Mouse (Mus musculus) midbrain, postnatal 0 days (tissue): ENCODE measurements around the gene Kiss1r. TPM values are rescaled to one million over a fixed set of nuclear protein-coding genes. Genes with fewer than 3 reads are reported as not detected.
A peak's percentile ranks its signal among the peaks of the same experiment; 100 is the strongest.

Experiments
- ATAC-seq: fragments of 200-750 bp; cut with Nextera tagmentation; 2 replicates; pipeline ENCODE4 v1.8.0; 2017; ENCODE audit warnings: moderate number of reproducible peaks, mild to moderate bottlenecking, moderate TSS enrichment, moderate library complexity; ENCODE audit not compliant: low FRiP score
- DNase-seq: peaks from one replicate; pipeline ENCODE4 v3.0.0-alpha.2; 2015; ENCODE audit warnings: low spot score
- H3K27ac ChIP-seq: fragments of 300-500 bp; sonication (generic); 2 replicates; pipeline ENCODE4 v1.5.1; 2014; ENCODE audit warnings: low read depth, mild to moderate bottlenecking, low read length, mixed read lengths
- H3K27me3 ChIP-seq: fragments of 300-500 bp; sonication (generic); 2 replicates; pipeline ENCODE4 v1.6.1; 2014; ENCODE audit warnings: low read length, control low read depth, mixed read lengths; ENCODE audit not compliant: insufficient read depth
- H3K36me3 ChIP-seq: fragments of 300-500 bp; sonication (generic); 2 replicates; pipeline ENCODE4 v1.6.1; 2014; ENCODE audit warnings: low read length, control low read depth, mixed read lengths; ENCODE audit not compliant: insufficient read depth
- H3K4me1 ChIP-seq: fragments of 300-500 bp; sonication (generic); 2 replicates; pipeline ENCODE4 v1.6.1; 2014; ENCODE audit warnings: mild to moderate bottlenecking, control low read depth, antibody characterized with exemption, low read length, mixed read lengths; ENCODE audit not compliant: insufficient read depth
- H3K4me2 ChIP-seq: fragments of 300-500 bp; sonication (generic); 2 replicates; pipeline ENCODE4 v1.6.1; 2014; ENCODE audit warnings: low read depth, mild to moderate bottlenecking, low read length, mixed read lengths; ENCODE audit not compliant: poor library complexity, severe bottlenecking
- H3K4me3 ChIP-seq: fragments of 300-500 bp; sonication (generic); 2 replicates; pipeline ENCODE4 v1.5.1; 2014; ENCODE audit warnings: low read depth, mild to moderate bottlenecking, low read length, moderate library complexity
- H3K9ac ChIP-seq: fragments of 300-500 bp; sonication (generic); replicated peaks from 2 replicates; pipeline ENCODE4 v1.6.1; 2014; ENCODE audit warnings: mild to moderate bottlenecking, low read length, moderate library complexity, mixed read lengths; ENCODE audit not compliant: poor library complexity, severe bottlenecking
- H3K9me3 ChIP-seq: fragments of 300-500 bp; sonication (generic); 2 replicates; pipeline ENCODE4 v1.6.1; 2016; ENCODE audit warnings: low read length, control low read depth
- CTCF ChIP-seq: IDR thresholded peaks from 2 replicates; pipeline ENCODE4 v1.5.1; 2016; ENCODE audit warnings: antibody characterized with exemption, mild to moderate bottlenecking
- WGBS: fragments of 180-500 bp; shearing (Covaris S2); extraction: QIAGEN DNeasy Blood & Tissue Kit; methylation state at CpG from one replicate; pipeline ENCODE4 v1.1.7; 2014; 5-methylcytosine and 5-hydroxymethylcytosine counted together
- polyA plus RNA-seq: library from polyadenylated mRNA; unstranded; fragments of >200 nt; fragmentation: Nextera tagmentation; extraction: Ambion mirVana; gene quantifications from 2 replicates; pipeline ENCODE4 v1.2.1, GENCODE M21; 2015
- total RNA-seq: library from RNA; depleted of rRNA; stranded (reverse); fragments of >200 nt; gene quantifications from 2 replicates; pipeline ENCODE4 v1.2.3, GENCODE M21; 2014

The Kiss1r gene
- total and polyA plus RNA-seq, 2 experiments from 2014 or later, result 4.4 to 9.6 TPM

GRCm38 (mm10) chr10:79936284-79936910, 19.6 kb downstream of the Kiss1r start:
- DNase-seq (no peak), ATAC-seq (no peak)
- Histone ChIP-seq H3K36me3 (peaks cover 18% of the 10 kb centered on the region; the same call in 1 of the 2 replicates), H3K9me3 (no peaks in the 10 kb centered on the region), H3K4me1 (no peaks in the 10 kb centered on the region), H3K4me3 (no peak overlapping the region), H3K27me3 (no peaks in the 10 kb centered on the region), H3K4me2 (no peak overlapping the region), H3K27ac (no peak overlapping the region), H3K9ac (no peak overlapping the region)
- 70% methylated on average over 10 of the region's 10 CpGs for WGBS
- TF ChIP-seq CTCF, result no peak

GRCm38 (mm10) chr10:79936911-79937441, 20.2 kb downstream of the Kiss1r start:
- Histone ChIP-seq H3K9me3 (no peaks in the 10 kb centered on the region), H3K9ac (no peak overlapping the region), H3K4me2 (no peak overlapping the region), H3K4me3 (no peak overlapping the region), H3K4me1 (no peaks in the 10 kb centered on the region), H3K27me3 (no peaks in the 10 kb centered on the region), H3K36me3 (peaks cover 13% of the 10 kb centered on the region; the same call in 1 of the 2 replicates), H3K27ac (no peak overlapping the region)
- WGBS, result 56% methylated on average over 27 of the region's 27 CpGs
- no peak for TF ChIP-seq CTCF
- ATAC-seq, result no peak
- peak; percentile 47 for DNase-seq

- no peak for ATAC-seq
- no peaks in the 10 kb centered on the region for H3K27me3 ChIP-seq
- H3K27ac ChIP-seq, result no peak overlapping the region
- no peak overlapping the region for H3K4me3 ChIP-seq
- WGBS, result 56% methylated on average over 11 of the region's 11 CpGs
- no peak for TF ChIP-seq CTCF
- no peak overlapping the region for H3K4me2 ChIP-seq
- H3K4me1 ChIP-seq, result no peaks in the 10 kb centered on the region
- no peak overlapping the region for H3K9ac ChIP-seq
- H3K36me3 ChIP-seq, result 0 out of 2 replicates have a peak, but pooled peaks cover 11% of the 10 kb centered on the region
- H3K9me3 ChIP-seq, result no peaks in the 10 kb centered on the region
- no peak for DNase-seq
Observed at GRCm38 (mm10) chr10:79937775-79938526, 21.2 kb downstream of the Kiss1r start.

GRCm38 (mm10) chr10:79940749-79941148, 24.0 kb downstream of the Kiss1r start:
- Histone ChIP-seq H3K4me1 (no peaks in the 10 kb centered on the region), H3K27me3 (no peaks in the 10 kb centered on the region), H3K9ac (no peak overlapping the region), H3K36me3 (0 out of 2 replicates have a peak, but pooled peaks cover 7% of the 10 kb centered on the region), H3K27ac (no peak overlapping the region), H3K9me3 (no peaks in the 10 kb centered on the region), H3K4me2 (no peak overlapping the region), H3K4me3 (no peak overlapping the region)
- no peak for DNase-seq
- no peak for ATAC-seq
- no peak for TF ChIP-seq CTCF
- WGBS, result 80% methylated on average over 7 of the region's 7 CpGs

GRCm38 (mm10) chr10:79942988-79943387, 26.2 kb downstream of the Kiss1r start:
- H3K4me3 ChIP-seq, result no peak overlapping the region
- H3K27me3 ChIP-seq, result no peaks in the 10 kb centered on the region
- H3K4me2 ChIP-seq, result no peak overlapping the region
- H3K27ac ChIP-seq, result no peak overlapping the region
- ATAC-seq (no peak), DNase-seq (no peak)
- H3K9me3 ChIP-seq, result no peaks in the 10 kb centered on the region
- peaks cover 4% of the 10 kb centered on the region; the same call in 1 of the 2 replicates for H3K36me3 ChIP-seq
- H3K4me1 ChIP-seq, result no peaks in the 10 kb centered on the region
- H3K9ac ChIP-seq, result no peak overlapping the region
- 95% methylated on average over 1 of the region's 1 CpGs for WGBS
- no peak for TF ChIP-seq CTCF

- no peak for ATAC-seq
- no peak for TF ChIP-seq CTCF
- Histone ChIP-seq H3K4me3 (no peak overlapping the region), H3K27me3 (no peaks in the 10 kb centered on the region), H3K27ac (no peak overlapping the region), H3K9ac (no peak overlapping the region), H3K4me2 (no peak overlapping the region), H3K36me3 (peaks cover 4% of the 10 kb centered on the region; the same call in 1 of the 2 replicates), H3K4me1 (no peaks in the 10 kb centered on the region), H3K9me3 (no peaks in the 10 kb centered on the region)
- no peak for DNase-seq
- 77% methylated on average over 9 of the region's 9 CpGs for WGBS
Observed at GRCm38 (mm10) chr10:79943471-79943901, 26.7 kb downstream of the Kiss1r start.
